Mouse (Mus musculus): Measurements from ENCODE around the gene Ptp4a2.
A peak's percentile ranks its signal among the peaks of the same experiment; 100 is the strongest.
"Not testable (repeated sequence)": the region's sequence is repeated elsewhere in the genome, so short reads cannot be mapped to it uniquely, and the experiment has no call there.

Gene Ptp4a2

DNA sequence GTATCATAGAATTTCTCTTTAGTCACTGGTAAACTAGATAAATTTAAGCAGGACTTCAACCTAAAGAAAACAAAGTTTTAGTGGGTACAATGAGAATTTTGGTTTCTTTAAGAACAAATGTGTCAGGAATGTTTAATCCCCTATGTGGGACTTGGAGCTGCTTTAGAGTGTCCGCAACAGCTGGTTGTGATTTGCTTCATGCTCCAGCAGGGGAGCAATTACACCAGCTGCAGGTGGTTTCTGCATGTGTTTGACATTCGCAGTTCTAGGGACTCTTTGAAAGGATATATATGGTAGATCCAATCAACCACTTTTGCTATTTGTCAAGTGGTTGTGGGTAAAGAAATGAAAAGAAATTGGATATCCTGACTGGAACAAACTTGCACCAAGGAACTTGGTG is 39.5 kb downstream of the Ptp4a2 start:
- no peak for DNase-seq (ENCODE audit: low read depth, low spot score)

- no peak for DNase-seq (ENCODE audit: low read depth, low spot score)
Observed at GRCm38 (mm10) chr4:129851861-129852260, 40.8 kb downstream of the Ptp4a2 start.

GRCm38 (mm10) chr4:129853053-129853452 is 42.0 kb downstream of the Ptp4a2 start:
- DNase-seq (ENCODE audit: low read depth, low spot score) = no peak

DNA sequence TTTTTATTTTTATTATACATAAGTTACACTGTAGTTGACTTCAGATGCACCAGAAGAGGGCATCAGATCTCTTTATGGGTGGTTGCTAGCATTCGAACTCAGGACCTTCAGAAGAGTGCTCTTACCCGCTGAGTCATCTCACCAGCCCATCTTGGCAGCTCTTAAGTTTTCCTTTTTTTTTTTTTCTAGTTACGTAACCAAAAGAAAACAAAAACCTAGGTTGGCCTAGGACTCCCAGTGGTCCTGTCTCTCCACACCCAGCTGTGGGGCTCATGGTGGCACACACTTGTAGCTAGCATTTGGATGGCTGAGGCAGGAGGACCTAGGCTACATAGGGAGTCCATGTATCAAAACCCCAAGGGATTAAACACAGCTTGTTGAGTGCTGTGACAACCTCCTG is 43.0 kb downstream of the Ptp4a2 start:
- DNase-seq (ENCODE audit: low read depth, low spot score) = no peak

DNA sequence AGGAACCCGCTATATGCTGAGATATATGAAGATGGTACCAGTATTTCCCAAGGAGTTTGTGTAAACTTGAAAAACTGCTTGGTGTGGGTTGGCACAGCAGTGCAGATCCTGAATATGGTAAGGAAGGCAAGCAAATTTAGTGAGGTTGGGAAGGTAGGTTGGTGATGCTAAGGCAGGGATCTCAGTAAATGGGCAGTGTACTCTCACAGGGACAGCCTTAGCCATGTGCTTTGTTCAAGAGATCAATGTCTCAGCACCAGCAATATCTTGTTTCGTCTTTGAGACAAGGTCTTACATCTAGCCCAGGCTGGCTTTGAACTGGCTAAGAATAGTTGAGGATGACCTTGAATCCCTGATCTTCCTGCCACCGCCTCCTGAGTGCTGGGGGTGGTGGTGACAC is 43.6 kb downstream of the Ptp4a2 start:
- DNase-seq (ENCODE audit: low read depth, low spot score) = no peak

- DNase-seq (ENCODE audit: low read depth, low spot score) = no peak
Observed at GRCm38 (mm10) chr4:129855051-129855970, 44.3 kb downstream of the Ptp4a2 start.

- DNase-seq (ENCODE audit: low read depth, low spot score) = no peak
Observed at GRCm38 (mm10) chr4:129860456-129860855, 49.4 kb downstream of the Ptp4a2 start.

GRCm38 (mm10) chr4:129861400-129861799 is 50.4 kb downstream of the Ptp4a2 start:
- DNase-seq (ENCODE audit: low read depth, low spot score) = no peak

GRCm38 (mm10) chr4:129862357-129862756 is 51.3 kb downstream of the Ptp4a2 start:
- no peak for DNase-seq (ENCODE audit: low read depth, low spot score)

GRCm38 (mm10) chr4:129866171-129866570 is 55.2 kb downstream of the Ptp4a2 start:
- DNase-seq (ENCODE audit: low read depth, low spot score) = not testable (repeated sequence)

- DNase-seq (ENCODE audit: low read depth, low spot score) = no peak
Observed at GRCm38 (mm10) chr4:129868211-129868610, 57.2 kb downstream of the Ptp4a2 start.

- DNase-seq (ENCODE audit: low read depth, low spot score) = no peak
Observed at GRCm38 (mm10) chr4:129870483-129870882, 59.5 kb downstream of the Ptp4a2 start.

- DNase-seq (ENCODE audit: low read depth, low spot score) = no peak
Observed at GRCm38 (mm10) chr4:129872376-129872922, 61.4 kb downstream of the Ptp4a2 start.

DNA sequence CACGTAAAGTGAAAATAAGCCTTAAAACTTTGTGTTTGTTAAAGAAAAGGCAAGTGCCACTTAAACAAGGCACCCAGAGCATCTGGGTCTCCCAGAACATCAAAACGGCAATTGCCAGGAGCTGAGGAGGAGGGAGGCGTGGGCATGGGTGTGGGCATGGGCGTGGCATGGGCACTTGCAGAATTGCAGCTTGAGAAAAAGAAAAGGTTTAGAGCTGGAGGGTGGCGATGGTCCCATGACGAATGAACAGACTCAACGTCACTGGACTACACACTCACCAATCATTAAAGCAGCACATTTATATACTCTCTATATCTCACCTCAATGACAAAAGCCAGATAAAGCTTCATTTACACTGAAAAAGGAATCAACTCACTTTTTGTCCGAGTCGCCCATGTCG is 63.8 kb downstream of the Ptp4a2 start:
- DNase-seq (ENCODE audit: low read depth, low spot score) = no peak

GRCm38 (mm10) chr4:129875406-129875805 is 64.4 kb downstream of the Ptp4a2 start:
- DNase-seq (ENCODE audit: low read depth, low spot score) = no peak

- DNase-seq (ENCODE audit: low read depth, low spot score) = peak; percentile 42
Observed at GRCm38 (mm10) chr4:129876831-129877764, 66.1 kb downstream of the Ptp4a2 start.

- no peak for DNase-seq (ENCODE audit: low read depth, low spot score)
Observed at GRCm38 (mm10) chr4:129877967-129878655, 67.1 kb downstream of the Ptp4a2 start.

GRCm38 (mm10) chr4:129878656-129879145 is 67.7 kb downstream of the Ptp4a2 start:
- DNase-seq (ENCODE audit: low read depth, low spot score) = no peak

- no peak for DNase-seq (ENCODE audit: low read depth, low spot score)
Observed at GRCm38 (mm10) chr4:129879206-129879780, 68.3 kb downstream of the Ptp4a2 start.

GRCm38 (mm10) chr4:129880615-129881014 is 69.6 kb downstream of the Ptp4a2 start:
- no peak for DNase-seq (ENCODE audit: low read depth, low spot score)

GRCm38 (mm10) chr4:129881661-129882060 is 70.6 kb downstream of the Ptp4a2 start:
- DNase-seq (ENCODE audit: low read depth, low spot score) = no peak

Measured in brain, embryonic 18.5 days (tissue).